Mouse (Mus musculus) stomach, embryonic 16.5 days (tissue): ENCODE measurements around the gene Zfp750. TPM values are rescaled to one million over a fixed set of nuclear protein-coding genes. Genes with fewer than 3 reads are reported as not detected.

Source experiments
- ATAC-seq: fragments of 200-750 bp; cut with Nextera tagmentation; 2 replicates; pipeline ENCODE4 v1.8.0; 2017; ENCODE audit warnings: moderate number of reproducible peaks, moderate TSS enrichment; ENCODE audit not compliant: insufficient read depth, low FRiP score
- H3K27ac ChIP-seq: fragments of 300-500 bp; sonication (generic); 2 replicates; pipeline ENCODE4 v1.5.1; 2014; ENCODE audit warnings: low read length
- H3K27me3 ChIP-seq: fragments of 300-500 bp; sonication (generic); 2 replicates; pipeline ENCODE4 v1.6.1; 2014; ENCODE audit warnings: low read length, control low read depth, mixed read lengths; ENCODE audit not compliant: control insufficient read depth, insufficient read depth
- H3K36me3 ChIP-seq: fragments of 300-500 bp; sonication (generic); 2 replicates; pipeline ENCODE4 v1.6.1; 2014; ENCODE audit warnings: low read length; ENCODE audit not compliant: control insufficient read depth, insufficient read depth
- H3K4me1 ChIP-seq: fragments of 300-500 bp; sonication (generic); 2 replicates; pipeline ENCODE4 v1.6.1; 2014; ENCODE audit warnings: low read length, control low read depth, mixed read lengths; ENCODE audit not compliant: control insufficient read depth, insufficient read depth
- H3K4me2 ChIP-seq: fragments of 300-500 bp; sonication (generic); 2 replicates; pipeline ENCODE4 v1.6.1; 2014; ENCODE audit warnings: low read depth, low read length, mixed read lengths
- H3K4me3 ChIP-seq: fragments of 300-500 bp; sonication (generic); replicated peaks from 2 replicates; pipeline ENCODE4 v1.5.1; 2014; ENCODE audit warnings: mild to moderate bottlenecking, low read length
- H3K9ac ChIP-seq: fragments of 300-500 bp; sonication (generic); 2 replicates; pipeline ENCODE4 v1.6.1; 2014; ENCODE audit warnings: low read length
- H3K9me3 ChIP-seq: fragments of 300-500 bp; sonication (generic); replicated peaks from 2 replicates; pipeline ENCODE4 v1.6.1; 2016; ENCODE audit warnings: low read length, control low read depth; ENCODE audit not compliant: control insufficient read depth
- WGBS: fragments of 180-500 bp; shearing (Covaris S2); extraction: QIAGEN DNeasy Blood & Tissue Kit; methylation state at CpG from one replicate; pipeline ENCODE4 v1.1.7; 2014; 5-methylcytosine and 5-hydroxymethylcytosine counted together
- polyA plus RNA-seq: library from polyadenylated mRNA; unstranded; fragments of >200 nt; fragmentation: Nextera tagmentation; extraction: Ambion mirVana; gene quantifications from 2 replicates; pipeline ENCODE4 v1.2.1, GENCODE M21; 2015

Gene Zfp750
- polyA plus RNA-seq, 1 experiment from 2014 or later: 18.3 TPM

DNA sequence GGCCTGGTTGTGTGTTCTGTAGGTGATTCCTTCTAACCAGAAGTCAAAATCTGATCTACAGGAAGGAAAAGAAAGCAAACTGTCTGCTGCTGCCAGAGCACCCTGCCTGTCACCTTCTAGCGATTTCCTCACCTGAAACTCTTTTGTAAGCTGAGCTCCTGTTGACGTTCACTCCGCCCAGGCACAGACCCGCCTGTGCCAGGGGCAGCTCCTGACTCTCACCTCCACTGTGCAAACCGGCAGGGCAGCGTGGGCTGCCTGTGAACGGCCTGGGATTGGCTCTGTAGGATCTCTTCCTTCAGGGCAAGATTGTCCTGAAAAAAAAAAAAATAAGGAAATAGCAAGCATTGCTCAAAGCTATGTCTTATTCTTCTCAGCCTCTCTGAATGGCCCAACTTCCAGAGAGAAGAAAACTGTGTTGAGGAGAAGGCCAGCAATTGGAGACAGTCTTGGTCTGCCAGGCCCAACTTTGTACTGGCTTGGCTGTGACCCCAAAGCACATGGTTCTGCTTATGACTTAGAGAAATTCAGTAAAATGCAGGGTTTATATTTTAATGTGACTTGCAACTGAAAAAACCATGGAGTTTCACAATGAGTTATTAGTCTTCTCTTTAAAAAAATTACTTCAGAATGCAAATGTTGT lies 25.7 kb upstream of the Zfp750 start:
- peak overlapping the region; percentile 22; the same call in 1 of the 2 replicates for H3K4me2 ChIP-seq
- H3K27ac ChIP-seq: peak overlapping the region; percentile 95
- peak overlapping the region; percentile 53 for H3K9ac ChIP-seq
- H3K36me3 ChIP-seq: no peaks in the 10 kb centered on the region
- 44% methylated on average over 7 of the region's 7 CpGs for WGBS
- no peak overlapping the region for H3K4me3 ChIP-seq
- no peaks in the 10 kb centered on the region for H3K27me3 ChIP-seq
- no peaks in the 10 kb centered on the region for H3K9me3 ChIP-seq
- peak; percentile 50; the same call in 1 of the 2 replicates for ATAC-seq
- H3K4me1 ChIP-seq: peaks cover 34% of the 10 kb centered on the region

DNA sequence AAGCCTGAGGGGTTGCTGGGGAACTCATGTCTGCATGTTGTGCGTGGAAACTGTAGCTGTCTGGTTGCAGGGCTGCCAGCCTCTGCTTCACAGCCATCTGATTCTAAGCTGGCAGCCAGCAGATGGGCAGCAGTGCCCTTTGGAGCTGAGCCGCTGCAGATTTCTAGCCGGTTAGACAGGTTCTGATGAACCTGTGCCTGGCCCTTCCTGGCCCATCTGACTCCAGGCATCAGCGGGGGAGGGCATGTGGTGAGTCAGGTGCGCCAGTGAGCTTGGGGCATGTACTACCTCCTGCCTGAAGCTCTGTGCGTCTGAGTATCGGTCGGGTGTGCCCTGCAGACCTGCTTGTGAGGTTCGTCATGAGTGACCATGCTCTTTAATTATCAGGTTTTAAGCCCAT lies 24.8 kb upstream of the Zfp750 start:
- WGBS: 57% methylated on average over 9 of the region's 9 CpGs
- H3K9me3 ChIP-seq: no peaks in the 10 kb centered on the region
- no peak overlapping the region for H3K4me3 ChIP-seq
- peak; percentile 91 for ATAC-seq
- peak overlapping the region; percentile 95 for H3K27ac ChIP-seq
- peaks cover 24% of the 10 kb centered on the region for H3K4me1 ChIP-seq
- H3K36me3 ChIP-seq: no peaks in the 10 kb centered on the region
- no peaks in the 10 kb centered on the region for H3K27me3 ChIP-seq
- peak overlapping the region; percentile 22 for H3K4me2 ChIP-seq
- peak overlapping the region; percentile 5 for H3K9ac ChIP-seq

- H3K36me3 ChIP-seq: no peaks in the 10 kb centered on the region
- 69% methylated on average over 5 of the region's 5 CpGs for WGBS
- H3K4me1 ChIP-seq: peaks cover 23% of the 10 kb centered on the region
- peak overlapping the region; percentile 95 for H3K27ac ChIP-seq
- no peaks in the 10 kb centered on the region for H3K27me3 ChIP-seq
- H3K9me3 ChIP-seq: no peaks in the 10 kb centered on the region
- H3K4me3 ChIP-seq: no peak overlapping the region
- ATAC-seq: peak; percentile 31
- H3K4me2 ChIP-seq: peak overlapping the region; percentile 13
- peak overlapping the region; percentile 5; the same call in 1 of the 2 replicates for H3K9ac ChIP-seq
Observed at GRCm38 (mm10) chr11:121543287-121543856, 24.2 kb upstream of the Zfp750 start.

DNA sequence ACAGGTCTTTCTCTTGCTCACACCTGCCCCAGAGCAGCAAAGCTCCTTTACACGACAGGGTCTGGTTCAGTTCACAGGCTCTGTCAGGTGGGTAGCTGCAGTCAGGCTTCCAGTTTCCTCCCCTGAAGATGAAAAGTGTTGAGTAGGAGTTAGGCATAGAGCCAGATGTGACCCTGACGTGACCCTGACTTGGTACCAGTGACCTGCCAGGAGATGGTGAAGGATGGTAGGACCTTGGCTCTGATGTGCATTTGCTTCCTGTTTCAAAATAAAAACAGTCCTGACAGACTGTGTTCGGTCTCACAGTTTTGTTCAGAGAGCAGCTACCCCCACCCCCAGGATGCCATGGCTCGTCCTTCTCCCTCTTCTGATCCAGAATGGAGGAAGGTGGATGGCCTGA lies 23.3 kb upstream of the Zfp750 start:
- H3K27me3 ChIP-seq: no peaks in the 10 kb centered on the region
- no peaks in the 10 kb centered on the region for H3K9me3 ChIP-seq
- no peak for ATAC-seq
- 85% methylated on average over 4 of the region's 4 CpGs for WGBS
- no peaks in the 10 kb centered on the region for H3K36me3 ChIP-seq
- no peak overlapping the region for H3K4me3 ChIP-seq
- no peak overlapping the region for H3K9ac ChIP-seq
- peaks cover 14% of the 10 kb centered on the region for H3K4me1 ChIP-seq
- H3K27ac ChIP-seq: no peak overlapping the region; the same call in 1 of the 2 replicates
- H3K4me2 ChIP-seq: no peak overlapping the region

DNA sequence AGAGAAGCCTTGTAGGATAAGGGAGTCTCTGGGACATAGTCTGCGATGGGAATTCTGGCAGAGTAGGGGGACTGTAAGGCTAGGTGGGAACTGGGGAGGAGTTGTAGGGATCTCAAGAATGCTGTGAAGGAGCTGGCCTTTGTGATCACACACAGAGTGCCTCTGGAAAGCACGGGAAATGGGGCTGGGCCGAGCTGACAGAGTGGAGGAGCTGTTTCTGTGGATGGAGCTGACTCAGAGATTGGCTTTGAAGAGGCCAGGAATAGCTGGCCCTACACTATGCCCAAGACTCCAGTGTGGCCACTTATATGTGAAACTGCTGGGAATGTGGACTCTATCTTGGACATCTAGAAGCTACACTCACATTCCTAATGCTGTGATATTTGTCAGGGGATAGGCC lies 17.4 kb upstream of the Zfp750 start:
- Histone ChIP-seq H3K4me3 (no peak overlapping the region), H3K9me3 (no peaks in the 10 kb centered on the region), H3K4me2 (no peak overlapping the region), H3K27me3 (no peaks in the 10 kb centered on the region), H3K9ac (peak overlapping the region; percentile 36), H3K36me3 (no peaks in the 10 kb centered on the region), H3K27ac (peak overlapping the region; percentile 58; the same call in 1 of the 2 replicates), H3K4me1 (peaks cover 9% of the 10 kb centered on the region)
- ATAC-seq: no peak
- 24% methylated on average over 3 of the region's 3 CpGs for WGBS

- Histone ChIP-seq H3K4me3 (no peak overlapping the region), H3K27ac (peak overlapping the region; percentile 2; the same call in 1 of the 2 replicates), H3K4me2 (no peak overlapping the region), H3K9me3 (no peaks in the 10 kb centered on the region), H3K4me1 (peaks cover 15% of the 10 kb centered on the region), H3K36me3 (no peaks in the 10 kb centered on the region), H3K27me3 (no peaks in the 10 kb centered on the region), H3K9ac (no peak overlapping the region)
- ATAC-seq: no peak
- WGBS: 77% methylated on average over 3 of the region's 3 CpGs
Observed at GRCm38 (mm10) chr11:121529747-121530146, 10.6 kb upstream of the Zfp750 start.

DNA sequence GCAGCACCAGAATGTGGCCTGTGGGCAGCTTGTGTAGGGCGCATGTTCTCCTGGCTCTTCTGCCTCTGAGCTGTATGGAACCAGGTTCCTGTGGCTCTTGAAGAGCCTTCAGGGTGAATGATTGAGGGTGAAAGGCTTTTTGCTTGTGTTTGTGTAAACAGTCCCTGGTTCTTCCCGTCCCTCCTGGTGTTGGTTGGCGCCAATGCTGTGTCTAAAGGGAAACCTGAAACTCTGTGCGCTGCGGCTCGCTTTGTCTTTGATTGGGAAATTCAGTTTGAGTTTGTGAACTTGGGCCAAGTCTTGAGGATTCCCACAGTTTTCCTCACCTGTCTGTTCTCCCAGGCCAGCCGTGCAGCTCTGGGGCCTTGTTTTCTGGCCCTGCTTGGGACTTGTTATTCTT lies 5.1 kb upstream of the Zfp750 start:
- no peaks in the 10 kb centered on the region for H3K9me3 ChIP-seq
- 0 out of 2 replicates have a peak overlapping the region, but pooled peaks have one; percentile 3 for H3K27ac ChIP-seq
- H3K4me3 ChIP-seq: no peak overlapping the region
- no peak overlapping the region for H3K9ac ChIP-seq
- H3K4me2 ChIP-seq: no peak overlapping the region
- WGBS: 59% methylated on average over 7 of the region's 7 CpGs
- ATAC-seq: no peak
- H3K27me3 ChIP-seq: no peaks in the 10 kb centered on the region
- H3K4me1 ChIP-seq: no peaks in the 10 kb centered on the region
- no peaks in the 10 kb centered on the region for H3K36me3 ChIP-seq

- no peak for ATAC-seq
Observed at GRCm38 (mm10) chr11:121522156-121522762, 3.1 kb upstream of the Zfp750 start.

GRCm38 (mm10) chr11:121520761-121521160 lies 1.6 kb upstream of the Zfp750 start:
- Histone ChIP-seq H3K9ac (no peak overlapping the region), H3K4me3 (no peak overlapping the region)
- WGBS: 66% methylated on average over 2 of the region's 2 CpGs

More at GRCm38 (mm10) chr11:121522156-121522762, 3.1 kb upstream of the Zfp750 start:
- WGBS: 89% methylated on average over 4 of the region's 4 CpGs
- H3K4me1 ChIP-seq: 0 out of 2 replicates have a peak, but pooled peaks cover 2% of the 10 kb centered on the region
- H3K27me3 ChIP-seq: no peaks in the 10 kb centered on the region
- H3K27ac ChIP-seq: no peak overlapping the region
- no peak overlapping the region for H3K4me3 ChIP-seq
- H3K36me3 ChIP-seq: no peaks in the 10 kb centered on the region
- no peaks in the 10 kb centered on the region for H3K9me3 ChIP-seq
- H3K9ac ChIP-seq: no peak overlapping the region
- H3K4me2 ChIP-seq: no peak overlapping the region

More at GRCm38 (mm10) chr11:121520761-121521160, 1.6 kb upstream of the Zfp750 start:
- ATAC-seq: no peak
- H3K36me3 ChIP-seq: no peaks in the 10 kb centered on the region
- peak overlapping the region; percentile 4; the same call in 1 of the 2 replicates for H3K27ac ChIP-seq
- H3K27me3 ChIP-seq: no peaks in the 10 kb centered on the region
- peaks cover 14% of the 10 kb centered on the region; the same call in 1 of the 2 replicates for H3K4me1 ChIP-seq
- H3K9me3 ChIP-seq: no peaks in the 10 kb centered on the region
- H3K4me2 ChIP-seq: no peak overlapping the region
